Mouse (Mus musculus) kidney, postnatal 0 days (tissue): Measurements from ENCODE around the gene Acly. TPM values are rescaled to one million over a fixed set of nuclear protein-coding genes. Genes with fewer than 3 reads are reported as not detected.

Experiments
- ATAC-seq: fragments of 200-750 bp; cut with Nextera tagmentation; replicated peaks from 2 replicates; pipeline ENCODE4 v1.8.0; 2017; ENCODE audit warnings: low read depth, moderate number of reproducible peaks, moderate TSS enrichment, moderate library complexity; ENCODE audit not compliant: low FRiP score
- DNase-seq: peaks from one replicate; pipeline ENCODE4 v3.0.0-alpha.2; 2016; ENCODE audit warnings: low spot score
- H3K27ac ChIP-seq: fragments of 300-500 bp; sonication (generic); 2 replicates; pipeline ENCODE4 v1.5.1; 2014; ENCODE audit warnings: mild to moderate bottlenecking
- H3K27me3 ChIP-seq: fragments of 300-500 bp; sonication (generic); 2 replicates; pipeline ENCODE4 v1.6.1; 2014; ENCODE audit warnings: low read length, mixed read lengths; ENCODE audit not compliant: insufficient read depth
- H3K36me3 ChIP-seq: fragments of 300-500 bp; sonication (generic); 2 replicates; pipeline ENCODE4 v1.6.1; 2014; ENCODE audit warnings: low read length, mixed read lengths; ENCODE audit not compliant: insufficient read depth
- H3K4me1 ChIP-seq: fragments of 300-500 bp; sonication (generic); replicated peaks from 2 replicates; pipeline ENCODE4 v1.6.1; 2014; ENCODE audit warnings: antibody characterized with exemption, low read length, mixed read lengths; ENCODE audit not compliant: insufficient read depth
- H3K4me2 ChIP-seq: fragments of 300-500 bp; sonication (generic); 2 replicates; pipeline ENCODE4 v1.6.1; 2014; ENCODE audit warnings: mild to moderate bottlenecking, low read length, moderate library complexity, mixed read lengths
- H3K4me3 ChIP-seq: fragments of 300-500 bp; sonication (generic); replicated peaks from 2 replicates; pipeline ENCODE4 v1.5.1; 2014; ENCODE audit warnings: low read depth, low read length
- H3K9ac ChIP-seq: fragments of 300-500 bp; sonication (generic); 2 replicates; pipeline ENCODE4 v1.6.1; 2014; ENCODE audit warnings: low read depth, low read length
- H3K9me3 ChIP-seq: fragments of 300-500 bp; sonication (generic); replicated peaks from 2 replicates; pipeline ENCODE4 v1.6.1; 2016; ENCODE audit warnings: low read length, inconsistent platforms, mixed read lengths
- CTCF ChIP-seq: IDR thresholded peaks from 2 replicates; pipeline ENCODE4 v1.5.1; 2016; ENCODE audit warnings: antibody characterized with exemption, low read depth, mild to moderate bottlenecking, moderate library complexity
- WGBS: fragments of 180-500 bp; shearing (Covaris S2); extraction: QIAGEN DNeasy Blood & Tissue Kit; methylation state at CpG from one replicate; pipeline ENCODE4 v1.1.7; 2014; 5-methylcytosine and 5-hydroxymethylcytosine counted together
- polyA plus RNA-seq: library from polyadenylated mRNA; unstranded; fragments of >200 nt; fragmentation: Nextera tagmentation; extraction: Ambion mirVana; gene quantifications from 2 replicates; pipeline ENCODE4 v1.2.1, GENCODE M21; 2015

Gene Acly
- polyA plus RNA-seq, 1 experiment from 2014 or later: 86.4 TPM

GRCm38 (mm10) chr11:100485801-100486538 is 41.8 kb downstream of the Acly start:
- H3K4me3 ChIP-seq: no peak overlapping the region
- no peak overlapping the region for H3K9ac ChIP-seq
- peak; percentile 72 for TF ChIP-seq CTCF
- ATAC-seq: no peak
- H3K4me1 ChIP-seq: no peaks in the 10 kb centered on the region
- H3K27me3 ChIP-seq: no peaks in the 10 kb centered on the region
- no peak overlapping the region for H3K27ac ChIP-seq
- DNase-seq: peak; percentile 66
- no peaks in the 10 kb centered on the region for H3K9me3 ChIP-seq
- 78% methylated on average over 8 of the region's 8 CpGs for WGBS
- H3K36me3 ChIP-seq: peaks cover 64% of the 10 kb centered on the region
- H3K4me2 ChIP-seq: no peak overlapping the region

DNA sequence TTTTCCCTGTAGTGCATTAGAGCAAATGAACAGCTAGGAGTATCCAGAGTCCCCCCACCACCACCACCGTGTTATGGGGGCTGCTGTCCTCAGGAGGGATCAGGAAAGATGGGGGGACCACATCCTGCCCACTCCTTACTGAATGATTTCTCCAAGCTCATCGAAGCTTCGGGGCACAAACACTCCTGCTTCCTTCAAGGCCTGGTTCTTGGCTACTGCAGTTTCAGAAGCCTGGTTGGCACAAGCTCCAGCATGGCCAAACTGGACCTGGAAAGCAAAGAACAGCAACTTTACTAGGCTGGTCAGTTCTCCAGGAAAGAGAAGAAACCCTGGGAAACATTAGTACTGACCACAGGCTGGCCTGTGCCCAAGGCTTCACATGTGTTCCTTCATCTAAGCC is 43.3 kb downstream of the Acly start:
- TF ChIP-seq CTCF: no peak
- no peak overlapping the region for H3K4me3 ChIP-seq
- no peaks in the 10 kb centered on the region for H3K9me3 ChIP-seq
- DNase-seq (no peak), ATAC-seq (no peak)
- no peak overlapping the region for H3K27ac ChIP-seq
- H3K27me3 ChIP-seq: no peaks in the 10 kb centered on the region
- H3K4me1 ChIP-seq: no peaks in the 10 kb centered on the region
- peaks cover 68% of the 10 kb centered on the region for H3K36me3 ChIP-seq
- H3K9ac ChIP-seq: no peak overlapping the region
- H3K4me2 ChIP-seq: no peak overlapping the region
- 91% methylated on average over 3 of the region's 3 CpGs for WGBS

- no peak for DNase-seq
- ATAC-seq: no peak
- whole genome bisulfite sequencing: 57% methylated on average over 7 of the region's 7 CpGs
- Histone ChIP-seq H3K4me1 (no peaks in the 10 kb centered on the region), H3K9ac (no peak overlapping the region), H3K4me3 (no peak overlapping the region), H3K9me3 (no peaks in the 10 kb centered on the region), H3K27me3 (no peaks in the 10 kb centered on the region), H3K36me3 (peaks cover 51% of the 10 kb centered on the region), H3K4me2 (no peak overlapping the region), H3K27ac (no peak overlapping the region)
- no peak for TF ChIP-seq CTCF
These were observed 48.6 kb downstream of the Acly start for GRCm38 (mm10) chr11:100479152-100479551.

GRCm38 (mm10) chr11:100476281-100476680 is 51.5 kb downstream of the Acly start:
- H3K4me2 ChIP-seq: no peak overlapping the region
- 0 out of 2 replicates have a peak, but pooled peaks cover 2% of the 10 kb centered on the region for H3K4me1 ChIP-seq
- no peak for TF ChIP-seq CTCF
- WGBS: 86% methylated on average over 5 of the region's 5 CpGs
- no peak overlapping the region for H3K9ac ChIP-seq
- H3K27ac ChIP-seq: no peak overlapping the region
- ATAC-seq (no peak), DNase-seq (no peak)
- no peaks in the 10 kb centered on the region for H3K27me3 ChIP-seq
- no peaks in the 10 kb centered on the region for H3K9me3 ChIP-seq
- peaks cover 28% of the 10 kb centered on the region for H3K36me3 ChIP-seq
- H3K4me3 ChIP-seq: no peak overlapping the region

GRCm38 (mm10) chr11:100472935-100473295 is 54.9 kb downstream of the Acly start:
- Histone ChIP-seq H3K27me3 (no peaks in the 10 kb centered on the region), H3K4me3 (peak overlapping the region; percentile 79; the same call in 1 of the 2 replicates), H3K9me3 (no peaks in the 10 kb centered on the region), H3K4me2 (peak overlapping the region; percentile 99), H3K36me3 (0 out of 2 replicates have a peak, but pooled peaks cover 9% of the 10 kb centered on the region), H3K4me1 (peaks cover 16% of the 10 kb centered on the region), H3K27ac (no peak overlapping the region), H3K9ac (no peak overlapping the region)
- no peak for ATAC-seq
- TF ChIP-seq CTCF: no peak
- no peak for DNase-seq
- WGBS: 41% methylated on average over 5 of the region's 5 CpGs

DNA sequence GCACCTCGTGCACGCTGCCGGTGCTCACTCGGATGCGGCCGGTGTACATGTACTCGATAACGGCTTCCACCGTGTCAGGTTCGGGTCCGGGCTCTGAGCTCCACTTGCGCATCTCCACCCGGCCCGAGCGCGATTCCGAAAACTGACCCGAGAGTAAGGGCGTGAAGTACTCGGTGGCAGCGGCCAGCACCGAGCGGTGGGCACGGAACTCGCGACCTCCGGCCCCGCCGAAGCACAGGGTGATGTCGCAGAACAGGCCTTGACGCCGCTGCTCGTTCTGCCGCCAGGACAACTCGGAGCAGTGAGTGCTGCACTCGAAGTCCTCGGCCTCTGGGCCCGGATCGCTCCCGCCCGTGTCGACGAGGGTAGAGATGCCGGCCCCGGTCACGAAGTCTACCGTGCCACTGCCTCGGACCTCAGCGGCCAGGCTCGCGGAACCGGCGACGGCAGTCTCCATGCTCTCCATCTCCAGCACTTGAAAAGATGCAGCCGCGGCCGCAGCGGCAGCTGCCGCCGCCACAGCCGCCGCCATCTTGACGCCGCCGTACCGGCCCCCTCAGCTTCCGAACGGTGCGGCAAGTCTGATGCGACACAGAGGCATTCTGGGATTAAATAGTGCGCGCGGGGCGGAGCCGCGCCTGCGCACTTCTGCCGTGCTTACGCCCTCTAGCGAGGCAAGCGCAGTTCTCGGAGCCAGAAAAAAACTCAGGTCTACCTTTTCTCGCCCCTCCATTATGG is 55.4 kb downstream of the Acly start, which contains the start of gene Klhl11:
Klhl11 (minus strand) TSS at position 545 of the 738 bp plus-strand sequence.
- Histone ChIP-seq H3K9ac (peak within 1 kb of the TSS; percentile 86), H3K4me2 (peak within 1 kb of the TSS; percentile 99), H3K27me3 (no peaks in the 10 kb centered on the region), H3K27ac (peak within 1 kb of the TSS; percentile 79), H3K36me3 (0 out of 2 replicates have a peak, but pooled peaks cover 9% of the 10 kb centered on the region), H3K9me3 (no peaks in the 10 kb centered on the region), H3K4me3 (peak within 1 kb of the TSS; percentile 79), H3K4me1 (peaks cover 16% of the 10 kb centered on the region)
- TF ChIP-seq CTCF: peak; percentile 79
- DNase-seq (peak; percentile 95), ATAC-seq (peak; percentile 84)
- under 1% methylated on average over 80 of the region's 83 CpGs for WGBS
